Mouse (Mus musculus) lung, embryonic 15.5 days (tissue): ENCODE results near the gene Scarb1. TPM values are rescaled to one million over a fixed set of nuclear protein-coding genes. Genes with fewer than 3 reads are reported as not detected.

Experiments
- ATAC-seq: fragments of 200-750 bp; cut with Nextera tagmentation; 2 replicates; pipeline ENCODE4 v1.8.0; 2017; ENCODE audit warnings: moderate number of reproducible peaks, borderline replicate concordance; ENCODE audit not compliant: low FRiP score, low TSS enrichment; ENCODE audit errors: extremely low read depth
- H3K27ac ChIP-seq: fragments of 300-500 bp; sonication (generic); 2 replicates; pipeline ENCODE4 v1.5.1; 2015; ENCODE audit warnings: moderate library complexity, mild to moderate bottlenecking, inconsistent platforms
- H3K27me3 ChIP-seq: fragments of 300-500 bp; sonication (generic); 2 replicates; pipeline ENCODE4 v1.6.1; 2015; ENCODE audit warnings: inconsistent platforms
- H3K36me3 ChIP-seq: fragments of 300-500 bp; sonication (generic); 2 replicates; pipeline ENCODE4 v1.6.1; 2015; ENCODE audit warnings: inconsistent platforms
- H3K4me1 ChIP-seq: fragments of 300-500 bp; sonication (generic); 2 replicates; pipeline ENCODE4 v1.6.1; 2015; ENCODE audit warnings: inconsistent platforms
- H3K4me2 ChIP-seq: fragments of 300-500 bp; sonication (generic); 2 replicates; pipeline ENCODE4 v1.6.1; 2015; ENCODE audit warnings: inconsistent platforms, mild to moderate bottlenecking, moderate library complexity
- H3K4me3 ChIP-seq: fragments of 300-500 bp; sonication (generic); 2 replicates; pipeline ENCODE4 v1.5.1; 2015; ENCODE audit warnings: mild to moderate bottlenecking, inconsistent platforms
- H3K9ac ChIP-seq: fragments of 300-500 bp; sonication (generic); 2 replicates; pipeline ENCODE4 v1.6.1; 2015; ENCODE audit warnings: inconsistent platforms
- H3K9me3 ChIP-seq: fragments of 300-500 bp; sonication (generic); 2 replicates; pipeline ENCODE4 v1.6.1; 2016; ENCODE audit warnings: inconsistent platforms
- WGBS: fragments of 180-500 bp; shearing (Covaris S2); methylation state at CpG from one replicate; pipeline ENCODE4 v1.1.7; 2015; 5-methylcytosine and 5-hydroxymethylcytosine counted together
- polyA plus RNA-seq: library from polyadenylated mRNA; unstranded; fragments of >200 nt; fragmentation: Nextera tagmentation; extraction: Ambion mirVana; gene quantifications from 2 replicates; pipeline ENCODE4 v1.2.1, GENCODE M21; 2015

Scarb1 gene
- polyA plus RNA-seq, 1 experiment from 2014 or later: 65.6 TPM

- H3K4me2 ChIP-seq: peak overlapping the region; percentile 94
- WGBS: 6% methylated on average over 25 of the region's 25 CpGs
- peaks cover 24% of the 10 kb centered on the region for H3K4me1 ChIP-seq
- H3K9me3 ChIP-seq: no peaks in the 10 kb centered on the region
- peak overlapping the region; percentile 71 for H3K4me3 ChIP-seq
- H3K36me3 ChIP-seq: no peaks in the 10 kb centered on the region
- peak overlapping the region; percentile 68 for H3K9ac ChIP-seq
- H3K27ac ChIP-seq: peak overlapping the region; percentile 56
- ATAC-seq: no peak
- no peaks in the 10 kb centered on the region for H3K27me3 ChIP-seq
Observed at GRCm38 (mm10) chr5:125339851-125340531, 903 bp downstream of the Scarb1 start.

- Histone ChIP-seq H3K4me3 (peak overlapping the region; percentile 71), H3K9ac (peak overlapping the region; percentile 68), H3K36me3 (no peaks in the 10 kb centered on the region), H3K27ac (peak overlapping the region; percentile 56), H3K4me2 (peak overlapping the region; percentile 94), H3K9me3 (no peaks in the 10 kb centered on the region), H3K4me1 (peaks cover 24% of the 10 kb centered on the region), H3K27me3 (no peaks in the 10 kb centered on the region)
- 3% methylated on average over 18 of the region's 18 CpGs for WGBS
- peak; percentile 27; the same call in 1 of the 2 replicates for ATAC-seq
Observed at GRCm38 (mm10) chr5:125339108-125339751, 1.7 kb downstream of the Scarb1 start.

- H3K27me3 ChIP-seq: no peaks in the 10 kb centered on the region
- H3K36me3 ChIP-seq: no peaks in the 10 kb centered on the region
- no peak for ATAC-seq
- no peak overlapping the region for H3K9ac ChIP-seq
- no peaks in the 10 kb centered on the region for H3K9me3 ChIP-seq
- H3K4me2 ChIP-seq: no peak overlapping the region
- H3K4me3 ChIP-seq: no peak overlapping the region
- H3K4me1 ChIP-seq: peaks cover 24% of the 10 kb centered on the region
- 62% methylated on average over 7 of the region's 7 CpGs for WGBS
- no peak overlapping the region for H3K27ac ChIP-seq
Observed at GRCm38 (mm10) chr5:125337526-125337925, 3.4 kb downstream of the Scarb1 start.

GRCm38 (mm10) chr5:125337012-125337411 lies 3.9 kb downstream of the Scarb1 start:
- H3K27me3 ChIP-seq: no peaks in the 10 kb centered on the region
- no peak overlapping the region for H3K27ac ChIP-seq
- peaks cover 24% of the 10 kb centered on the region for H3K4me1 ChIP-seq
- no peak overlapping the region for H3K4me3 ChIP-seq
- ATAC-seq: no peak
- WGBS: 47% methylated on average over 9 of the region's 9 CpGs
- no peak overlapping the region for H3K4me2 ChIP-seq
- no peak overlapping the region for H3K9ac ChIP-seq
- no peaks in the 10 kb centered on the region for H3K36me3 ChIP-seq
- H3K9me3 ChIP-seq: no peaks in the 10 kb centered on the region

- no peak for ATAC-seq
- H3K4me3 ChIP-seq: no peak overlapping the region
- H3K9ac ChIP-seq: no peak overlapping the region
- no peak overlapping the region for H3K4me2 ChIP-seq
- no peak overlapping the region for H3K27ac ChIP-seq
- no peaks in the 10 kb centered on the region for H3K9me3 ChIP-seq
- H3K4me1 ChIP-seq: peaks cover 8% of the 10 kb centered on the region; the same call in 1 of the 2 replicates
- no peaks in the 10 kb centered on the region for H3K27me3 ChIP-seq
- H3K36me3 ChIP-seq: no peaks in the 10 kb centered on the region
- 75% methylated on average over 6 of the region's 6 CpGs for WGBS
Observed at GRCm38 (mm10) chr5:125333009-125333408, 7.9 kb downstream of the Scarb1 start.

- no peak overlapping the region for H3K27ac ChIP-seq
- WGBS: 79% methylated on average over 4 of the region's 4 CpGs
Observed at GRCm38 (mm10) chr5:125332333-125332732, 8.6 kb downstream of the Scarb1 start.

GRCm38 (mm10) chr5:125331811-125332210 lies 9.1 kb downstream of the Scarb1 start:
- Histone ChIP-seq H3K36me3 (no peaks in the 10 kb centered on the region), H3K4me3 (no peak overlapping the region), H3K27ac (no peak overlapping the region), H3K9me3 (no peaks in the 10 kb centered on the region), H3K4me2 (no peak overlapping the region), H3K27me3 (no peaks in the 10 kb centered on the region), H3K4me1 (peaks cover 8% of the 10 kb centered on the region; the same call in 1 of the 2 replicates), H3K9ac (no peak overlapping the region)
- no peak for ATAC-seq
- WGBS: 55% methylated on average over 3 of the region's 3 CpGs

More at GRCm38 (mm10) chr5:125332333-125332732, 8.6 kb downstream of the Scarb1 start:
- no peak for ATAC-seq
- Histone ChIP-seq H3K4me2 (no peak overlapping the region), H3K4me3 (no peak overlapping the region), H3K36me3 (no peaks in the 10 kb centered on the region), H3K27me3 (no peaks in the 10 kb centered on the region), H3K4me1 (peaks cover 8% of the 10 kb centered on the region; the same call in 1 of the 2 replicates), H3K9me3 (no peaks in the 10 kb centered on the region), H3K9ac (no peak overlapping the region)

- Histone ChIP-seq H3K9ac (no peak overlapping the region), H3K4me1 (peaks cover 12% of the 10 kb centered on the region; the same call in 1 of the 2 replicates), H3K27me3 (no peaks in the 10 kb centered on the region), H3K4me2 (no peak overlapping the region), H3K4me3 (no peak overlapping the region), H3K9me3 (no peaks in the 10 kb centered on the region), H3K36me3 (no peaks in the 10 kb centered on the region), H3K27ac (no peak overlapping the region)
- ATAC-seq: no peak
- 48% methylated on average over 3 of the region's 3 CpGs for WGBS
Observed at GRCm38 (mm10) chr5:125331094-125331493, 9.8 kb downstream of the Scarb1 start.

- no peaks in the 10 kb centered on the region for H3K27me3 ChIP-seq
- no peaks in the 10 kb centered on the region for H3K9me3 ChIP-seq
- no peak overlapping the region for H3K27ac ChIP-seq
- WGBS: 44% methylated on average over 8 of the region's 8 CpGs
- peaks cover 14% of the 10 kb centered on the region; the same call in 1 of the 2 replicates for H3K4me1 ChIP-seq
- no peak overlapping the region for H3K4me3 ChIP-seq
- H3K9ac ChIP-seq: no peak overlapping the region
- no peaks in the 10 kb centered on the region for H3K36me3 ChIP-seq
- no peak overlapping the region for H3K4me2 ChIP-seq
- no peak for ATAC-seq
Observed at GRCm38 (mm10) chr5:125330656-125331055, 10.2 kb downstream of the Scarb1 start.

GRCm38 (mm10) chr5:125330191-125330590 lies 10.7 kb downstream of the Scarb1 start:
- 74% methylated on average over 9 of the region's 9 CpGs for WGBS
- H3K27ac ChIP-seq: no peak overlapping the region
- no peak overlapping the region for H3K9ac ChIP-seq
- no peak for ATAC-seq
- H3K9me3 ChIP-seq: no peaks in the 10 kb centered on the region
- no peaks in the 10 kb centered on the region for H3K36me3 ChIP-seq
- H3K4me2 ChIP-seq: no peak overlapping the region
- H3K27me3 ChIP-seq: no peaks in the 10 kb centered on the region
- H3K4me1 ChIP-seq: peaks cover 14% of the 10 kb centered on the region; the same call in 1 of the 2 replicates
- no peak overlapping the region for H3K4me3 ChIP-seq

GRCm38 (mm10) chr5:125327596-125328385 lies 13.1 kb downstream of the Scarb1 start:
- peak; percentile 17; the same call in 1 of the 2 replicates for ATAC-seq
- WGBS: 57% methylated on average over 18 of the region's 18 CpGs
- H3K4me2 ChIP-seq: peak overlapping the region; percentile 44
- H3K27ac ChIP-seq: no peak overlapping the region
- H3K4me1 ChIP-seq: peaks cover 14% of the 10 kb centered on the region; the same call in 1 of the 2 replicates
- no peak overlapping the region for H3K9ac ChIP-seq
- H3K9me3 ChIP-seq: no peaks in the 10 kb centered on the region
- H3K36me3 ChIP-seq: no peaks in the 10 kb centered on the region
- H3K27me3 ChIP-seq: no peaks in the 10 kb centered on the region
- peak overlapping the region; percentile 30 for H3K4me3 ChIP-seq
